Mouse (Mus musculus) frontal cortex, postnatal 10 days (tissue): ENCODE results near the gene Syngap1.
A peak's percentile ranks its signal among the peaks of the same experiment; 100 is the strongest.
"Not testable (repeated sequence)": the region's sequence is repeated elsewhere in the genome, so short reads cannot be mapped to it uniquely, and the experiment has no call there.

ENCODE experiments used
- DNase-seq, 2 experiments: peaks; one replicate each; pipeline ENCODE4 v3.0.0; 2022; ENCODE audit warnings: low spot score in 2 of 2, mixed read lengths in 1 of 2

Gene Syngap1

GRCm38 (mm10) chr17:26956309-26956708 lies 15.3 kb downstream of the Syngap1 start:
- no peak for DNase-seq

GRCm38 (mm10) chr17:26956895-26957294 lies 15.8 kb downstream of the Syngap1 start:
- DNase-seq: peak in 1 of 2 experiments; percentile 13

GRCm38 (mm10) chr17:26957872-26958271 lies 16.8 kb downstream of the Syngap1 start:
- DNase-seq: no peak

- peak in 1 of 2 experiments; percentile 20 for DNase-seq
Measured at GRCm38 (mm10) chr17:26958880-26959279, 17.8 kb downstream of the Syngap1 start.

- DNase-seq: no peak
Measured at GRCm38 (mm10) chr17:26959815-26960214, 18.8 kb downstream of the Syngap1 start.

- DNase-seq: peak in 1 of 2 experiments; percentile 9
Measured at GRCm38 (mm10) chr17:26961572-26962240, 20.7 kb downstream of the Syngap1 start.

- peak in 1 of 2 experiments; percentile 8 for DNase-seq
Measured at GRCm38 (mm10) chr17:26966993-26967392, 25.9 kb downstream of the Syngap1 start.

- DNase-seq: peak in 1 of 2 experiments; percentile 8
Measured at GRCm38 (mm10) chr17:26967477-26967876, 26.4 kb downstream of the Syngap1 start.

- DNase-seq: peak in 1 of 2 experiments; percentile 10
Measured at GRCm38 (mm10) chr17:26968200-26968611, 27.2 kb downstream of the Syngap1 start.

GRCm38 (mm10) chr17:26969257-26969656 lies 28.2 kb downstream of the Syngap1 start:
- no peak for DNase-seq

- DNase-seq: peak in 1 of 2 experiments; percentile 8
Measured at GRCm38 (mm10) chr17:26970221-26970620, 29.2 kb downstream of the Syngap1 start.

GRCm38 (mm10) chr17:26971247-26971905 lies 30.3 kb downstream of the Syngap1 start:
- DNase-seq: peak in 1 of 2 experiments; percentile 13

- no peak for DNase-seq
Measured at GRCm38 (mm10) chr17:26972107-26972506, 31.1 kb downstream of the Syngap1 start.

- peak; percentile 94 to 95 for DNase-seq
Measured at GRCm38 (mm10) chr17:26972703-26973574, 31.9 kb downstream of the Syngap1 start, which contains the start of gene Zbtb9. Gene Zbtb9 (plus strand): TSS chr17:26973167.

- no peak for DNase-seq
Measured at GRCm38 (mm10) chr17:26974547-26974946, 33.5 kb downstream of the Syngap1 start.

- DNase-seq: no peak
Measured at GRCm38 (mm10) chr17:26975415-26975814, 34.4 kb downstream of the Syngap1 start.

- not testable (repeated sequence) for DNase-seq
Measured at GRCm38 (mm10) chr17:26977354-26977753, 36.3 kb downstream of the Syngap1 start.

- DNase-seq: no peak
Measured at GRCm38 (mm10) chr17:26979426-26979825, 38.4 kb downstream of the Syngap1 start.

GRCm38 (mm10) chr17:26981050-26981449 lies 40.0 kb downstream of the Syngap1 start:
- no peak for DNase-seq

- DNase-seq: no peak
Measured at GRCm38 (mm10) chr17:26983382-26983781, 42.3 kb downstream of the Syngap1 start.

- DNase-seq: no peak
Measured at GRCm38 (mm10) chr17:26985503-26986179, 44.6 kb downstream of the Syngap1 start.
